Mouse (Mus musculus): ENCODE data around the gene Apom. TPM values are rescaled to one million over a fixed set of nuclear protein-coding genes. Genes with fewer than 3 reads are reported as not detected.

The Apom gene
- total RNA-seq, 2 experiments from 2014 or later, result 0.52 TPM; not detected in 1

GRCm38 (mm10) chr17:35161421-35161820 lies 29.6 kb upstream of the Apom start:
- no peak for DNase-seq

GRCm38 (mm10) chr17:35159638-35160037 lies 27.8 kb upstream of the Apom start:
- intact Hi-C loops (cut with DNase I), result no loop called here
- DNase-seq, result no peak

More at GRCm38 (mm10) chr17:35161421-35161820, 29.6 kb upstream of the Apom start:
- intact Hi-C loops (cut with DNase I), result no loop called here

GRCm38 (mm10) chr17:35158850-35159593 lies 27.2 kb upstream of the Apom start:
- intact Hi-C loops (cut with DNase I), result no loop called here
- DNase-seq, result no peak

GRCm38 (mm10) chr17:35157661-35158175 lies 25.9 kb upstream of the Apom start:
- intact Hi-C loops (cut with DNase I), result no loop called here

GRCm38 (mm10) chr17:35157254-35157653 lies 25.4 kb upstream of the Apom start:
- intact Hi-C loops (cut with DNase I), result no loop called here

More at GRCm38 (mm10) chr17:35157661-35158175, 25.9 kb upstream of the Apom start:
- DNase-seq, result no peak

GRCm38 (mm10) chr17:35156461-35157200 lies 24.8 kb upstream of the Apom start:
- DNase-seq, result no peak
- intact Hi-C loops (cut with DNase I), result no loop called here

More at GRCm38 (mm10) chr17:35157254-35157653, 25.4 kb upstream of the Apom start:
- DNase-seq, result no peak

GRCm38 (mm10) chr17:35155451-35155850 lies 23.6 kb upstream of the Apom start:
- intact Hi-C loops (cut with DNase I), result no loop called here
- no peak for DNase-seq

- intact Hi-C loops (cut with DNase I), result no loop called here
- DNase-seq, result no peak
These were observed 22.8 kb upstream of the Apom start for GRCm38 (mm10) chr17:35154616-35155015.

GRCm38 (mm10) chr17:35153931-35154330 lies 22.1 kb upstream of the Apom start:
- DNase-seq, result no peak
- intact Hi-C loops (cut with DNase I), result no loop called here

- intact Hi-C loops (cut with DNase I), result no loop called here
- DNase-seq, result no peak
These were observed 21.2 kb upstream of the Apom start for GRCm38 (mm10) chr17:35153077-35153476.

- intact Hi-C loops (cut with DNase I), result no loop called here
- DNase-seq, result no peak
These were observed 20.3 kb upstream of the Apom start for GRCm38 (mm10) chr17:35152121-35152520.

- intact Hi-C loops (cut with DNase I), result no loop called here
These were observed 16.2 kb upstream of the Apom start for GRCm38 (mm10) chr17:35147922-35148639.

GRCm38 (mm10) chr17:35147348-35147747 lies 15.5 kb upstream of the Apom start:
- DNase-seq, result no peak
- intact Hi-C loops (cut with DNase I), result no loop called here

More at GRCm38 (mm10) chr17:35147922-35148639, 16.2 kb upstream of the Apom start:
- no peak for DNase-seq

GRCm38 (mm10) chr17:35146139-35146538 lies 14.3 kb upstream of the Apom start:
- DNase-seq, result no peak
- intact Hi-C loops (cut with DNase I), result no loop called here

- DNase-seq, result no peak
- intact Hi-C loops (cut with DNase I), result no loop called here
These were observed 10.1 kb upstream of the Apom start for GRCm38 (mm10) chr17:35141971-35142370.

GRCm38 (mm10) chr17:35140490-35140996 lies 8.7 kb upstream of the Apom start:
- DNase-seq, result no peak
- intact Hi-C loops (cut with DNase I), result no loop called here

- DNase-seq, result no peak
- intact Hi-C loops (cut with DNase I), result no loop called here
These were observed 7.4 kb upstream of the Apom start for GRCm38 (mm10) chr17:35139269-35139668.

GRCm38 (mm10) chr17:35135591-35136320 lies 3.9 kb upstream of the Apom start:
- no peak for DNase-seq
- intact Hi-C loops (cut with DNase I), result no loop called here

GRCm38 (mm10) chr17:35134801-35135590 lies 3.1 kb upstream of the Apom start, which contains the start of gene Bag6:
Gene Bag6, plus strand, starts transcription at chr17:35135178.
- DNase-seq, result peak; percentile 97
- intact Hi-C loops (cut with DNase I), result no loop called here
